Mouse (Mus musculus): ENCODE data around the gene Pygm. TPM values are rescaled to one million over a fixed set of nuclear protein-coding genes. Genes with fewer than 3 reads are reported as not detected.

Pygm gene
- polyA plus RNA-seq (2015; fragmentation: Nextera tagmentation; extraction: Ambion mirVana): 1.9 and 2.2 TPM in 2 replicates

- no peaks in the 10 kb centered on the region for H3K9me3 ChIP-seq
- WGBS: 11% methylated on average over 7 of the region's 7 CpGs
- peak; percentile 25; the same call in 1 of the 2 replicates for ATAC-seq
- 0 out of 2 replicates have a peak within 1 kb of the TSS, but pooled peaks have one; percentile 32 for H3K9ac ChIP-seq (replicated peaks)
- peaks cover 4% of the 10 kb centered on the region; the same call in 1 of the 2 replicates for H3K27me3 ChIP-seq
- peaks cover 18% of the 10 kb centered on the region for H3K4me1 ChIP-seq (replicated peaks)
- H3K27ac ChIP-seq: 0 out of 2 replicates have a peak within 1 kb of the TSS, but pooled peaks have one; percentile 9
- peaks cover 8% of the 10 kb centered on the region; the same call in 1 of the 2 replicates for H3K36me3 ChIP-seq
- H3K4me2 ChIP-seq (replicated peaks): no peak within 1 kb of the TSS
- H3K4me3 ChIP-seq (replicated peaks): no peak within 1 kb of the TSS
Observed at GRCm38 (mm10) chr19:6384128-6384527, at the start of gene Pygm. Pygm (plus strand) TSS chr19:6384399.

- ATAC-seq: peak; percentile 96
- Histone ChIP-seq H3K4me1 (replicated peaks) (peaks cover 33% of the 10 kb centered on the region), H3K4me2 (replicated peaks) (peak within 1 kb of the TSS; percentile 94), H3K9me3 (no peaks in the 10 kb centered on the region), H3K27me3 (no peaks in the 10 kb centered on the region), H3K36me3 (peaks cover 33% of the 10 kb centered on the region), H3K9ac (replicated peaks) (peak within 1 kb of the TSS; percentile 88), H3K27ac (peak within 1 kb of the TSS; percentile 82), H3K4me3 (replicated peaks) (peak within 1 kb of the TSS; percentile 85)
- WGBS: under 1% methylated on average over 42 of the region's 43 CpGs
Observed at GRCm38 (mm10) chr19:6334673-6335457, 49.3 kb upstream of the Pygm start, which contains the start of gene Men1. Men1 (plus strand) TSS chr19:6334979.

- ATAC-seq: no peak; the same call in 1 of the 2 replicates
- WGBS: under 1% methylated on average over 24 of the region's 25 CpGs
- Histone ChIP-seq H3K4me1 (replicated peaks) (peaks cover 38% of the 10 kb centered on the region), H3K4me3 (replicated peaks) (peak overlapping the region; percentile 85), H3K27ac (peak overlapping the region; percentile 82), H3K36me3 (peaks cover 38% of the 10 kb centered on the region), H3K4me2 (replicated peaks) (peak overlapping the region; percentile 94), H3K9ac (replicated peaks) (peak overlapping the region; percentile 88), H3K9me3 (no peaks in the 10 kb centered on the region), H3K27me3 (no peaks in the 10 kb centered on the region)
Observed at GRCm38 (mm10) chr19:6335458-6335827, 48.8 kb upstream of the Pygm start.

GRCm38 (mm10) chr19:6336920-6337319 lies 47.3 kb upstream of the Pygm start:
- peaks cover 39% of the 10 kb centered on the region for H3K36me3 ChIP-seq
- peak overlapping the region; percentile 88 for H3K9ac ChIP-seq (replicated peaks)
- 95% methylated on average over 10 of the region's 10 CpGs for WGBS
- H3K27me3 ChIP-seq: no peaks in the 10 kb centered on the region
- H3K4me3 ChIP-seq (replicated peaks): peak overlapping the region; percentile 85
- no peaks in the 10 kb centered on the region for H3K9me3 ChIP-seq
- peaks cover 49% of the 10 kb centered on the region for H3K4me1 ChIP-seq (replicated peaks)
- ATAC-seq: no peak
- no peak overlapping the region for H3K27ac ChIP-seq
- peak overlapping the region; percentile 94 for H3K4me2 ChIP-seq (replicated peaks)

GRCm38 (mm10) chr19:6338171-6338570 lies 46.0 kb upstream of the Pygm start:
- no peak overlapping the region for H3K9ac ChIP-seq (replicated peaks)
- H3K27ac ChIP-seq: no peak overlapping the region
- H3K27me3 ChIP-seq: no peaks in the 10 kb centered on the region
- 95% methylated on average over 7 of the region's 7 CpGs for WGBS
- H3K9me3 ChIP-seq: no peaks in the 10 kb centered on the region
- no peak for ATAC-seq
- H3K4me2 ChIP-seq (replicated peaks): no peak overlapping the region
- peaks cover 52% of the 10 kb centered on the region for H3K36me3 ChIP-seq
- peaks cover 48% of the 10 kb centered on the region for H3K4me1 ChIP-seq (replicated peaks)
- no peak overlapping the region for H3K4me3 ChIP-seq (replicated peaks)

GRCm38 (mm10) chr19:6338716-6339115 lies 45.5 kb upstream of the Pygm start:
- Histone ChIP-seq H3K4me1 (replicated peaks) (peaks cover 48% of the 10 kb centered on the region), H3K27ac (no peak overlapping the region), H3K4me3 (replicated peaks) (no peak overlapping the region), H3K27me3 (no peaks in the 10 kb centered on the region), H3K4me2 (replicated peaks) (no peak overlapping the region), H3K9ac (replicated peaks) (no peak overlapping the region), H3K9me3 (no peaks in the 10 kb centered on the region), H3K36me3 (peaks cover 57% of the 10 kb centered on the region)
- no peak for ATAC-seq
- 90% methylated on average over 11 of the region's 11 CpGs for WGBS

- no peak overlapping the region for H3K9ac ChIP-seq (replicated peaks)
- no peak overlapping the region for H3K4me3 ChIP-seq (replicated peaks)
- peaks cover 47% of the 10 kb centered on the region for H3K4me1 ChIP-seq (replicated peaks)
- no peaks in the 10 kb centered on the region for H3K27me3 ChIP-seq
- H3K27ac ChIP-seq: no peak overlapping the region
- no peaks in the 10 kb centered on the region for H3K9me3 ChIP-seq
- 95% methylated on average over 6 of the region's 6 CpGs for WGBS
- H3K4me2 ChIP-seq (replicated peaks): no peak overlapping the region
- peaks cover 61% of the 10 kb centered on the region for H3K36me3 ChIP-seq
- no peak for ATAC-seq
Observed at GRCm38 (mm10) chr19:6339191-6339590, 45.0 kb upstream of the Pygm start.

- ATAC-seq: no peak
- Histone ChIP-seq H3K4me2 (replicated peaks) (peak overlapping the region; percentile 86; the same call in 1 of the 2 replicates), H3K27me3 (no peaks in the 10 kb centered on the region), H3K27ac (no peak overlapping the region), H3K4me3 (replicated peaks) (0 out of 2 replicates have a peak overlapping the region, but pooled peaks have one; percentile 1), H3K9ac (replicated peaks) (no peak overlapping the region), H3K36me3 (peaks cover 69% of the 10 kb centered on the region), H3K9me3 (no peaks in the 10 kb centered on the region), H3K4me1 (replicated peaks) (peaks cover 43% of the 10 kb centered on the region)
- WGBS: 62% methylated on average over 15 of the region's 15 CpGs
Observed at GRCm38 (mm10) chr19:6339890-6340504, 44.2 kb upstream of the Pygm start.

- Histone ChIP-seq H3K9ac (replicated peaks) (peak within 1 kb of the TSS; percentile 77), H3K4me1 (replicated peaks) (peaks cover 41% of the 10 kb centered on the region), H3K9me3 (no peaks in the 10 kb centered on the region), H3K4me2 (replicated peaks) (peak within 1 kb of the TSS; percentile 86), H3K4me3 (replicated peaks) (peak within 1 kb of the TSS; percentile 52), H3K36me3 (peaks cover 77% of the 10 kb centered on the region), H3K27me3 (no peaks in the 10 kb centered on the region), H3K27ac (no peak within 1 kb of the TSS; the same call in 1 of the 2 replicates)
- WGBS: 7% methylated on average over 69 of the region's 72 CpGs
- peak; percentile 62 for ATAC-seq
Observed at GRCm38 (mm10) chr19:6340524-6341452, 43.4 kb upstream of the Pygm start, which contains the start of gene Map4k2. Map4k2 (plus strand) TSS chr19:6341135.

- 13% methylated on average over 23 of the region's 23 CpGs for WGBS
- peak overlapping the region; percentile 86 for H3K4me2 ChIP-seq (replicated peaks)
- no peaks in the 10 kb centered on the region for H3K27me3 ChIP-seq
- H3K9me3 ChIP-seq: no peaks in the 10 kb centered on the region
- H3K9ac ChIP-seq (replicated peaks): peak overlapping the region; percentile 77
- no peak overlapping the region; the same call in 1 of the 2 replicates for H3K27ac ChIP-seq
- peaks cover 85% of the 10 kb centered on the region for H3K36me3 ChIP-seq
- H3K4me1 ChIP-seq (replicated peaks): peaks cover 33% of the 10 kb centered on the region
- ATAC-seq: peak; percentile 7; the same call in 1 of the 2 replicates
- H3K4me3 ChIP-seq (replicated peaks): peak overlapping the region; percentile 52
Observed at GRCm38 (mm10) chr19:6341453-6342077, 42.6 kb upstream of the Pygm start.
